Mouse (Mus musculus): ENCODE measurements around the gene Tmem206. TPM values are rescaled to one million over a fixed set of nuclear protein-coding genes. Genes with fewer than 3 reads are reported as not detected.

The Tmem206 gene
- polyA plus RNA-seq (2016; fragmentation: Nextera tagmentation; extraction: Ambion mirVana) = 24.9 and 25.5 TPM in 2 replicates

- H3K4me2 ChIP-seq (replicated peaks) = peak within 1 kb of the TSS; percentile 94
- H3K9me3 ChIP-seq = no peaks in the 10 kb centered on the region
- H3K9ac ChIP-seq = peak within 1 kb of the TSS; percentile 84
- no peaks in the 10 kb centered on the region for H3K27me3 ChIP-seq
- peak within 1 kb of the TSS; percentile 55; the same call in 1 of the 2 replicates for H3K27ac ChIP-seq
- H3K4me1 ChIP-seq = peaks cover 14% of the 10 kb centered on the region
- H3K4me3 ChIP-seq = peak within 1 kb of the TSS; percentile 82
- peak; percentile 94 for ATAC-seq (ENCODE audit: insufficient number of reproducible peaks, insufficient read depth, low FRiP score, low TSS enrichment)
- H3K36me3 ChIP-seq = no peaks in the 10 kb centered on the region
- under 1% methylated on average over 42 of the region's 42 CpGs for WGBS
Measured at GRCm38 (mm10) chr1:191325726-191326232, at the start of gene Tmem206. Tmem206 (plus strand) TSS chr1:191325912.

GRCm38 (mm10) chr1:191276181-191276580 lies 49.5 kb upstream of the Tmem206 start:
- H3K4me2 ChIP-seq (replicated peaks) = no peak overlapping the region
- no peaks in the 10 kb centered on the region for H3K4me1 ChIP-seq
- WGBS = 85% methylated on average over 7 of the region's 7 CpGs
- H3K4me3 ChIP-seq = no peak overlapping the region
- no peak for ATAC-seq (ENCODE audit: insufficient number of reproducible peaks, insufficient read depth, low FRiP score, low TSS enrichment)
- no peaks in the 10 kb centered on the region for H3K27me3 ChIP-seq
- H3K9me3 ChIP-seq = no peaks in the 10 kb centered on the region
- H3K27ac ChIP-seq = no peak overlapping the region
- H3K9ac ChIP-seq = no peak overlapping the region
- H3K36me3 ChIP-seq = no peaks in the 10 kb centered on the region

GRCm38 (mm10) chr1:191277549-191278059 lies 48.1 kb upstream of the Tmem206 start:
- no peak for ATAC-seq (ENCODE audit: insufficient number of reproducible peaks, insufficient read depth, low FRiP score, low TSS enrichment)
- Histone ChIP-seq H3K4me3 (no peak overlapping the region), H3K27me3 (no peaks in the 10 kb centered on the region), H3K36me3 (no peaks in the 10 kb centered on the region), H3K9me3 (no peaks in the 10 kb centered on the region), H3K4me2 (replicated peaks) (no peak overlapping the region), H3K4me1 (no peaks in the 10 kb centered on the region), H3K27ac (no peak overlapping the region), H3K9ac (no peak overlapping the region)
- 79% methylated on average over 14 of the region's 14 CpGs for WGBS

GRCm38 (mm10) chr1:191278324-191278723 lies 47.4 kb upstream of the Tmem206 start:
- Histone ChIP-seq H3K4me2 (replicated peaks) (no peak overlapping the region), H3K27ac (no peak overlapping the region), H3K36me3 (no peaks in the 10 kb centered on the region), H3K27me3 (no peaks in the 10 kb centered on the region), H3K9me3 (no peaks in the 10 kb centered on the region), H3K9ac (no peak overlapping the region), H3K4me1 (no peaks in the 10 kb centered on the region), H3K4me3 (no peak overlapping the region)
- ATAC-seq (ENCODE audit: insufficient number of reproducible peaks, insufficient read depth, low FRiP score, low TSS enrichment) = no peak
- 79% methylated on average over 4 of the region's 4 CpGs for WGBS

GRCm38 (mm10) chr1:191281171-191281570 lies 44.5 kb upstream of the Tmem206 start:
- no peak overlapping the region for H3K27ac ChIP-seq
- H3K9ac ChIP-seq = no peak overlapping the region
- WGBS = 76% methylated on average over 7 of the region's 7 CpGs
- H3K9me3 ChIP-seq = no peaks in the 10 kb centered on the region
- H3K27me3 ChIP-seq = no peaks in the 10 kb centered on the region
- H3K4me1 ChIP-seq = no peaks in the 10 kb centered on the region
- no peak overlapping the region for H3K4me2 ChIP-seq (replicated peaks)
- H3K36me3 ChIP-seq = no peaks in the 10 kb centered on the region
- ATAC-seq (ENCODE audit: insufficient number of reproducible peaks, insufficient read depth, low FRiP score, low TSS enrichment) = no peak
- H3K4me3 ChIP-seq = no peak overlapping the region

- Histone ChIP-seq H3K27me3 (no peaks in the 10 kb centered on the region), H3K9me3 (no peaks in the 10 kb centered on the region), H3K4me3 (no peak overlapping the region), H3K4me2 (replicated peaks) (no peak overlapping the region), H3K27ac (no peak overlapping the region), H3K9ac (no peak overlapping the region), H3K4me1 (no peaks in the 10 kb centered on the region), H3K36me3 (no peaks in the 10 kb centered on the region)
- 89% methylated on average over 1 of the region's 1 CpGs for WGBS
- ATAC-seq (ENCODE audit: insufficient number of reproducible peaks, insufficient read depth, low FRiP score, low TSS enrichment) = no peak
Measured at GRCm38 (mm10) chr1:191282319-191282718, 43.4 kb upstream of the Tmem206 start.

GRCm38 (mm10) chr1:191283110-191284040 lies 42.3 kb upstream of the Tmem206 start:
- Histone ChIP-seq H3K9ac (no peak overlapping the region), H3K27ac (no peak overlapping the region), H3K4me2 (replicated peaks) (no peak overlapping the region), H3K4me3 (no peak overlapping the region), H3K9me3 (no peaks in the 10 kb centered on the region), H3K4me1 (no peaks in the 10 kb centered on the region), H3K36me3 (no peaks in the 10 kb centered on the region), H3K27me3 (no peaks in the 10 kb centered on the region)
- no peak for ATAC-seq (ENCODE audit: insufficient number of reproducible peaks, insufficient read depth, low FRiP score, low TSS enrichment)
- WGBS = 72% methylated on average over 13 of the region's 13 CpGs

GRCm38 (mm10) chr1:191284502-191284901 lies 41.2 kb upstream of the Tmem206 start:
- 88% methylated on average over 8 of the region's 8 CpGs for WGBS
- Histone ChIP-seq H3K4me2 (replicated peaks) (no peak overlapping the region), H3K4me1 (no peaks in the 10 kb centered on the region), H3K9me3 (no peaks in the 10 kb centered on the region), H3K27me3 (no peaks in the 10 kb centered on the region), H3K36me3 (no peaks in the 10 kb centered on the region), H3K4me3 (no peak overlapping the region), H3K27ac (no peak overlapping the region), H3K9ac (no peak overlapping the region)
- ATAC-seq (ENCODE audit: insufficient number of reproducible peaks, insufficient read depth, low FRiP score, low TSS enrichment) = no peak

- no peak overlapping the region for H3K9ac ChIP-seq
- H3K4me1 ChIP-seq = no peaks in the 10 kb centered on the region
- H3K4me2 ChIP-seq (replicated peaks) = no peak overlapping the region
- no peak overlapping the region for H3K4me3 ChIP-seq
- H3K36me3 ChIP-seq = no peaks in the 10 kb centered on the region
- no peak for ATAC-seq (ENCODE audit: insufficient number of reproducible peaks, insufficient read depth, low FRiP score, low TSS enrichment)
- no peaks in the 10 kb centered on the region for H3K27me3 ChIP-seq
- H3K9me3 ChIP-seq = no peaks in the 10 kb centered on the region
- 31% methylated on average over 8 of the region's 8 CpGs for WGBS
- no peak overlapping the region for H3K27ac ChIP-seq
Measured at GRCm38 (mm10) chr1:191288762-191289161, 37.0 kb upstream of the Tmem206 start.

GRCm38 (mm10) chr1:191292348-191292747 lies 33.4 kb upstream of the Tmem206 start:
- H3K27ac ChIP-seq = no peak overlapping the region
- no peak overlapping the region for H3K4me2 ChIP-seq (replicated peaks)
- H3K9ac ChIP-seq = no peak overlapping the region
- 74% methylated on average over 5 of the region's 5 CpGs for WGBS
- no peaks in the 10 kb centered on the region for H3K4me1 ChIP-seq
- ATAC-seq (ENCODE audit: insufficient number of reproducible peaks, insufficient read depth, low FRiP score, low TSS enrichment) = no peak
- no peaks in the 10 kb centered on the region for H3K27me3 ChIP-seq
- no peaks in the 10 kb centered on the region for H3K36me3 ChIP-seq
- H3K4me3 ChIP-seq = no peak overlapping the region
- H3K9me3 ChIP-seq = no peaks in the 10 kb centered on the region

- no peak overlapping the region for H3K4me2 ChIP-seq (replicated peaks)
- no peaks in the 10 kb centered on the region for H3K27me3 ChIP-seq
- no peaks in the 10 kb centered on the region for H3K4me1 ChIP-seq
- H3K36me3 ChIP-seq = no peaks in the 10 kb centered on the region
- 88% methylated on average over 2 of the region's 2 CpGs for whole genome bisulfite sequencing
- H3K27ac ChIP-seq = no peak overlapping the region
- ATAC-seq (ENCODE audit: insufficient number of reproducible peaks, insufficient read depth, low FRiP score, low TSS enrichment) = no peak
- H3K9me3 ChIP-seq = no peaks in the 10 kb centered on the region
- H3K4me3 ChIP-seq = no peak overlapping the region
- H3K9ac ChIP-seq = no peak overlapping the region
Measured at GRCm38 (mm10) chr1:191293051-191293450, 32.7 kb upstream of the Tmem206 start.

All from embryonic facial prominence, embryonic 12.5 days (tissue).